ENCODE assay signal across 13 mouse cellular contexts in genomic region chr6:66928972-66929645, GRCm38 (mm10). TPM values are rescaled to one million over a fixed set of nuclear protein-coding genes. Genes with fewer than 3 reads are reported as not detected.
DNase-seq lines count a peak whose midpoint lies in the region; ATAC-seq and TF ChIP-seq lines count a peak whose summit lies in the region.
"Had no signal": no experiment of that assay in that cellular context is flagged by ENCODE, and none has a peak within 500 bp of the region (broad histone marks: within the 10 kb centered on the region; RNA-seq: fewer than 3 reads in every experiment).

No protein-coding gene starts in this region.

- no peaks in the 10 kb centered on the region for H3K36me3 ChIP-seq in heart, embryonic 10.5 days
- no peaks in the 10 kb centered on the region for H3K36me3 ChIP-seq in heart, embryonic 12.5 days
- no peaks in the 10 kb centered on the region for H3K36me3 ChIP-seq in liver, postnatal 0 days (replicated peaks; ENCODE audit: insufficient read depth, low read length)

- TF ChIP-seq EP300 in liver, postnatal 0 days (IDR thresholded peaks at IDR 0.05; ENCODE audit: low read depth): no peak

- ATAC-seq in heart, embryonic 12.5 days (ENCODE audit: insufficient number of reproducible peaks, low FRiP score): no peak
- no peak for ATAC-seq in liver, postnatal 0 days
- ATAC-seq in frontal cortex, adult (ENCODE audit: low TSS enrichment): no peak

- intact Hi-C loops in left cerebral cortex, adult 2 months (cut with DNase I): no loop called here
- intact Hi-C loops in left cerebral cortex, postnatal 25 days (cut with DNase I): no loop called here

- H3K9me3 ChIP-seq in heart, embryonic 10.5 days: no peaks in the 10 kb centered on the region
- no peaks in the 10 kb centered on the region for H3K9me3 ChIP-seq in heart, embryonic 12.5 days (replicated peaks)
- no peaks in the 10 kb centered on the region for H3K9me3 ChIP-seq in liver, postnatal 0 days (ENCODE audit: low read length)

- no peak overlapping the region for H3K9ac ChIP-seq in heart, embryonic 12.5 days
- no peak overlapping the region for H3K9ac ChIP-seq in liver, postnatal 0 days (replicated peaks)
- H3K9ac ChIP-seq: liver, embryonic 14.5 days had no signal

- no peak overlapping the region for H3K4me2 ChIP-seq in heart, embryonic 12.5 days
- H3K4me2 ChIP-seq in liver, postnatal 0 days (ENCODE audit: low read depth, low read length): peak overlapping the region; percentile 45; the same call in 1 of the 2 replicates

- peak; percentile 7 for DNase-seq in heart, embryonic 10.5 days (ENCODE audit: low spot score)
- DNase-seq in left cerebral cortex, adult 2 months (ENCODE audit: extremely low spot score in 1 of 2, low spot score in 2 of 2): no peak
- DNase-seq in left cerebral cortex, postnatal 25 days (ENCODE audit: low spot score in 2 of 2): no peak
- DNase-seq in R1 (ENCODE audit: low read depth, low spot score): peak; percentile 23
- DNase-seq in liver, postnatal 0 days: no peak
- DNase-seq in left cerebral cortex, adult 9 months (ENCODE audit: low spot score in 2 of 2): no peak
- DNase-seq: adrenal gland, postnatal 10 days; gastrocnemius, postnatal 25 days; heart, postnatal 10 days; thymus, adult 18-20 months had no signal

- no peaks in the 10 kb centered on the region for H3K27me3 ChIP-seq in heart, embryonic 10.5 days (ENCODE audit: insufficient read depth, poor library complexity, severe bottlenecking)
- no peaks in the 10 kb centered on the region for H3K27me3 ChIP-seq in heart, embryonic 12.5 days (replicated peaks)
- no peaks in the 10 kb centered on the region for H3K27me3 ChIP-seq in liver, postnatal 0 days (ENCODE audit: insufficient read depth, low read length)

- TF ChIP-seq CTCF in left cerebral cortex, adult 2 months (IDR thresholded peaks at IDR 0.05): peak; percentile 32
- TF ChIP-seq CTCF in liver, postnatal 0 days (IDR thresholded peaks at IDR 0.05; ENCODE audit: low read depth): 0 out of 2 replicates have a peak, but pooled peaks have one; percentile 6

- H3K4me3 ChIP-seq in heart, embryonic 10.5 days: no peak overlapping the region
- H3K4me3 ChIP-seq in heart, embryonic 12.5 days: no peak overlapping the region
- no peak overlapping the region for H3K4me3 ChIP-seq in left cerebral cortex, adult 2 months
- H3K4me3 ChIP-seq in liver, postnatal 0 days (ENCODE audit: low read depth, low read length): no peak overlapping the region

- H3K27ac ChIP-seq in heart, embryonic 10.5 days: no peak overlapping the region
- no peak overlapping the region for H3K27ac ChIP-seq in heart, embryonic 12.5 days (ENCODE audit: poor library complexity, severe bottlenecking)
- no peak overlapping the region for H3K27ac ChIP-seq in left cerebral cortex, adult 2 months
- H3K27ac ChIP-seq in liver, postnatal 0 days (ENCODE audit: low read depth): no peak overlapping the region
- H3K27ac ChIP-seq: liver, embryonic 14.5 days had no signal

- 74% methylated on average over 2 of the region's 2 CpGs for WGBS in heart, embryonic 10.5 days
- WGBS in heart, embryonic 12.5 days: 78% methylated on average over 2 of the region's 2 CpGs
- 40% methylated on average over 2 of the region's 2 CpGs for WGBS in liver, postnatal 0 days (ENCODE audit: insufficient replicate concordance)

- H3K4me1 ChIP-seq in heart, embryonic 10.5 days: 0 out of 2 replicates have a peak, but pooled peaks cover 10% of the 10 kb centered on the region
- H3K4me1 ChIP-seq in heart, embryonic 12.5 days (replicated peaks): 0 out of 2 replicates have a peak, but pooled peaks cover 4% of the 10 kb centered on the region
- peaks cover 11% of the 10 kb centered on the region for H3K4me1 ChIP-seq in liver, postnatal 0 days (ENCODE audit: insufficient read depth)

RNA-seq across cellular contexts. Expression of gene Gng12, which starts 32.9 kb away (rescaled TPM):
- polyA plus RNA-seq in heart, embryonic 10.5 days (2016; fragmentation: Nextera tagmentation; extraction: Ambion mirVana): 60.0 and 60.9 TPM in 2 replicates
- 72.0 and 73.7 TPM in 2 replicates for polyA plus RNA-seq in heart, embryonic 12.5 days (2016; fragmentation: Nextera tagmentation; extraction: Ambion mirVana)
- 10 to 100 TPM; 55.2 to 59.3 TPM for total RNA-seq in left cerebral cortex, adult 2 months (2021)
- 10 to 100 TPM; 59.4 to 67.0 TPM for total RNA-seq in left cerebral cortex, postnatal 25 days (2021)
- 39.0 and 39.4 TPM in 2 replicates for polyA plus RNA-seq in liver, postnatal 0 days (2015; fragmentation: Nextera tagmentation; extraction: Ambion mirVana)

Comparison
In these comparisons a context has a peak if more than half of its experiments do, and no peak if none do; other contexts are left out.
1. DNase-seq: peak in heart, embryonic 10.5 days (single experiment) and R1 (single experiment); none in left cerebral cortex, adult 2 months (0 of 2), left cerebral cortex, postnatal 25 days (0 of 2), liver, postnatal 0 days (single experiment) and left cerebral cortex, adult 9 months (0 of 2).